Mouse (Mus musculus) heart, postnatal 14 days (tissue): Measurements from ENCODE around the gene Serpinc1. TPM values are rescaled to one million over a fixed set of nuclear protein-coding genes. Genes with fewer than 3 reads are reported as not detected.
A peak's percentile ranks its signal among the peaks of the same experiment; 100 is the strongest.
"Not testable (repeated sequence)": the region's sequence is repeated elsewhere in the genome, so short reads cannot be mapped to it uniquely, and the experiment has no call there.

Experiments
- DNase-seq, 2 experiments: peaks; one replicate each; pipeline ENCODE4 v3.0.0; 2021 to 2022
- intact Hi-C: fragments of 180-260 bp; cut with DNase I; formaldehyde crosslinking; loops from one replicate; pipeline ENCODE4 v1.15.1; 2025
- total RNA-seq, 2 experiments: library from RNA; stranded (reverse); gene quantifications; 2 replicates each; pipeline ENCODE4 v1.2.3; 2021

The Serpinc1 gene
- total RNA-seq, 2 experiments from 2014 or later: 0.31 to 0.41 TPM

DNA sequence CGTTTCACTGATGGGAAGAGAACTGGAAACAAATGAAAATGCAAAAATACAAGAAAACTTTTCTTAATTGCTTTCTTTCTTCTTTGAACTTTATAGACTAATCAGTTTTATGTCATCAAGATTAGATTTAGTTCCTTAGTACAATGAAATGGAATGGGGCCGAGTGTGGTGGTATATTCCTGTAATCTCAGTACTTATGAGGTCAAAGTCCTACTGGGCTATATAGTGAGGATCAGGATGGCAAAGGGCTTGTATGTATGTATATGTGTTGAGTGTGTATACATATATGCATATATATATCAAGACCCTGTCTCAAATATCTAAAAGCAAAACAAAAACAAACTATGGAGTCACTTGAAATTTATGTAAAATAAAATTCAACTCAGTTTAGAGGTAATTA is 38.0 kb downstream of the Serpinc1 start:
- intact Hi-C loops: no loop called here
- DNase-seq: no peak

DNA sequence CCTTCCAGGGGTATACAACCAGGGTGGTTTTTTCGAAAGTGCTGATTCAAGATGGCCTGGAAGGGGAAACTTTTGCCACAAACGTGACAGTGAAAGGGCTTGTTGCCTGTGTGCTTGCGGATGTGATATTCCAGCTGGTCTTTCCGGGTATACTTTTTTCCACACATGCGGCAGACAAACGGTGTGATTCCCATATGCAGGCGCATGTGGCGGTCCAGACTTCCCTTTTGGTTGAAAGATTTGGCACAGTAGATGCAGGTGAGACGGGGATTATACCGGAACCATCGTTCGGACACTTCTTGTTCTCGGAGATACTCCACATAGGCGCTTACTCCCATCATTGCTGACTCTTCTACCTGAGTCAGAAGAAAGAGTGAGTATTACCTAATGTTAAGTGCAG is 41.7 kb downstream of the Serpinc1 start:
- intact Hi-C loops: no loop called here
- DNase-seq: no peak

DNA sequence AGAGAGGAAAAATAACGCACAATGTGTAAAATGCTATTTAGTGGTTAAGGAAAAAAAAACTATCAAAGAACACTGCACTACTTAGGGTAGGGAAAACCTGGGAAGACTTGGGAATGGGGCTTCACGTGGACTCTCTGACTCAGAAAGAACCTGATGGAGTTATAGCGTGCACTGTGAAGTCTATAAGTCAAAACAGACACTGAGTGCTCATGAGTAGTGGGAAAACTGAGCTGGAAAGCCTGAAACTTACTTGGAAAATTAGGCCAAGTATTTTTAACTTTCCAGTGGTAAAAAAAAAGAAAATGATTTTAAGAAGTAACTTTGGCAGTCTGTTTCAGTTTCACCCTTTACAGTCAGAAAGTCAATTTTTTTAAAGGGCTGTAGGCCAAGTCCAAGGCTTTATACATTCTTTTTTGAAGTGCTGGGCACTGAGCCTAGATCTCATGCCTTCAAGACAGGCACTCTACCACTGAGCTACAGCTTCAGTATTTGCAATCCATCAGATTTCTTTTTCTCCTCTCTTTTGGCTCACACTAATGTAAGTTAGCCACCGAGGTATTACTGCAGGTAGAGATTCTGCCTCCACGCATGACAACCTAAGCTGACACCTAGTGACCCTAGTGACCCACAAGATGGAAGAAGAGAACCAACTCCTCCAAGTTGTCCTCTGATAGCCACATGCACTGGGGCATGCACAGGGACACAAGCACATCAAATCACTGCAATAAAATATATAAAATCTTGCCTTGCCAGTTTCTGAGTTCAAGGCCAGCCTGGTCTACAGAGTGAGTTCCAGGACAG is 47.2 kb downstream of the Serpinc1 start:
- intact Hi-C loops: no loop called here
- no peak for DNase-seq

DNA sequence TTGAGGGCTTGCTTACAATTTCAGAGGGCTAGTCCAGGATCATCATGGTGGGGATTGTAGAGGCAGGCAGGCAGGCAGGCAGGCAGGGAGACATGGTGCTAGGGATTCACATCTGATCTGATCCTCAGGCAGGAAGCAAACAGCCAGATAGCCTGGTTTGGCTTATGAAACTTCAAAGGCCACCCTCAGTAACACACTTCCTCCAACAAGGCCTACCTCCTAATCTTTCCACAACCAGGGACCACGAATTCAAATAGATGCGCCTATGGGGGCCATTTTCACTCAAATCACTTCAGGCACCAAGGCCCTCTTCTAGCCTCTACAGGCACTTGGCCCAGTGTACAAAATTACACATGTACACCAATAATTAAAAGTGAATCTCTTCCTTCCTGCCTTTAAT is 48.8 kb downstream of the Serpinc1 start:
- no peak for DNase-seq
- intact Hi-C loops: no loop called here

DNA sequence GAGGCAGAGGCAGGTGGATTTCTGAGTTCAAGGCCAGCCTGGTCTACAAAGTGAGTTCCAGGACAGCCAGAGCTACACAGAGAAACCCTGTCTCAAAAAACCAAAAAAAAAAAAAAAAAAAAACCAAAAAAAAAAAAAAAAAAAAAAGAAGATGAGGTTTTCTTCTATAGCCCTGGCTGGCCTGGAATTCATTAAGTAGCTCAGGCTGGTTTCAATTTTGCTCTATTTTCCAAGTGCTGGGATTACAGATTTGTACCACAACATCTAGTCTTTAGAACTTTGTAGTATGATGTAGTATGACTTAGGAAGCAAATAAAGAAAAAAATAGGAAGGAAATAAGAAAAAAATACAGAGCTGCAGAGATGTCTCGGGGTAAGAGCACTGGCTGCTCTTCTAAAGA is 50.0 kb downstream of the Serpinc1 start:
- intact Hi-C loops, DNase-seq: not testable (repeated sequence)

DNA sequence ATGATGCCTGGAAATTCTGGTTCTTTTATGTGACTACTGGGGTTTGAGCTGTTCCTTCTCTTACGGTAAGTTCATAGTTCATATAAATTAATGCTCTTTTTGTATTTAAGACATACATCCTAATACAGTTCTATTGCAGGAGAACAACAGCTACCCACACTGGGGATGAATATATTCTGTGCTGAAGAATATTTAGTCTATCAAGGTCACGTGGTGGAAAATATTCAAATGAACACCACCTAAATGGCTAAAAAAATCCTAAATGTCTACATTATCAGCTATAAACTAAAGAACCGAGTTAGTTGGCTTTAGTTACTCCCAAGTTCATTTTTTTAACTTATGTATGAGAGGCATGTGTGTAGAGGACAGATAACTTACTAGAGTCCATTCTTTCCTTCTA is 51.7 kb downstream of the Serpinc1 start:
- DNase-seq: no peak
- intact Hi-C loops: loop anchor here (10.0 kb wide), 1 partner anchor 815 kb away; the partner anchor contains the start of gene Cacybp

DNA sequence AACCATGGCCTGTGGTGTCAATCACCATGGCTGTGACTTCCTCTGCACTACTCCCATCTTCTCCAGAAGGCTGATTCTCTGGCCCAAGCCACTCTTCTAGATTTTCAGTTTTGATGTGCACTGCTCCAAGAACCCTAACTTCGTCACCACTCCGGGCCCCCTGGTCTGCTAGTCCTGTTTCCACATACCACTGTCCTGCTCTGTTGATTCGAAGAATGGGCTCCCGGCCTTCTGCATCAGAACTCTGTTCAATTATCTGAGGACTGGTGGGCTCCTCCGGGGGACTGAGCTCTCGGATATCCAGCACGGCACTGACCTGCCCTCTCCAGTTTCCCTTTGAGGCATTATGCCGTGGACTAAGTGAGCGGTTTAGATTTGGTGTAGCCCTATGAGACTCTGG is 53.5 kb downstream of the Serpinc1 start:
- intact Hi-C loops: loop anchor here (10.0 kb wide), 1 partner anchor 817 kb away; the partner anchor contains the start of gene Cacybp
- no peak for DNase-seq

DNA sequence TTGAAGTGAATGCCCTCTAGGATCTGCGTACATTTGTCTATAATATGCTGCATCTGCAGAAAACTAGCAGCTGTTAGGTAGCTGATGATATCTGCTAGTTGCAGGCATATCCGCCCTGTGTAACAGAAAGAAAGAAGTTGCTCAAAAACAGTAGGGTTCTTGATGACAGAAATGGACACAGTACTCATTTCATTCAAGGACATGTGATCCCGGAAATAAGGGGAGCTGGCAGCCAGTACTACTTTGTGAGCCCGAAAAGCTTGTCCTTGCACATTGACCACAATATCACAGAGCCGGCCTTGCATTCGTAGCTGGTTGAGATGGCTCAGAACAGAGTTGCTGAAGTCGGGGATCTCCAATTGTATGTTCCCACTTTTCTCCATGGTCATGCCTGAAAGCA is 54.0 kb downstream of the Serpinc1 start:
- intact Hi-C loops: loop anchor here (10.0 kb wide), 1 partner anchor 818 kb away; the partner anchor contains the start of gene Cacybp
- DNase-seq: no peak

DNA sequence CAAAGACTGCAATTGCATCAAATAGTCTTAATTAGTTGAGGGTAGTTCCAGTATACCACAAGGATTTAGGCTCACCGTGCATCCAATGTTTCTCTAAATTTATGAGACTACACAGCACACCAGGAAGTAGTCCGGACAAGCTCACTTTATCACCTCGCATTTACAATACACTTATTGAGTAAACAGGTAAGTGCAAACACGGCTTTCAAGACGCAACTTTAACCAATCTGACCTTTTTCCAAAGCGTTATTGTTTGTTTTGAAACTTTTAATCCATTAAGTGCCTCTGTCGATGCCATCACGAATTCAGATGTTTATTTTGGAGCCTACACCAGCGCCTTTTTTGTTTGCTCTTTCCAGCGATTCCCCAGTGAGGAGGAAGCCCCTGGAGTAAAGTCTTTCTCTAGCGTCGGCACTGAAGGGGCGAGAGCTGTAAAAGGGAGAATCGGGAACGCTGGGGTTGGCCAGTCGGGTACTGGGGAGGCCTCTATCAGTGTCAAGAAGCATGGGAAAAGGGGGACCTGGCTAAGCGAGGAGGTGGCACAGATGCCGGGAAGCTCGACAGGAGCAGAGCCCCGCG is 55.6 kb downstream of the Serpinc1 start:
- intact Hi-C loops: loop anchor here (10.0 kb wide), 1 partner anchor 819 kb away; the partner anchor contains the start of gene Cacybp

DNA sequence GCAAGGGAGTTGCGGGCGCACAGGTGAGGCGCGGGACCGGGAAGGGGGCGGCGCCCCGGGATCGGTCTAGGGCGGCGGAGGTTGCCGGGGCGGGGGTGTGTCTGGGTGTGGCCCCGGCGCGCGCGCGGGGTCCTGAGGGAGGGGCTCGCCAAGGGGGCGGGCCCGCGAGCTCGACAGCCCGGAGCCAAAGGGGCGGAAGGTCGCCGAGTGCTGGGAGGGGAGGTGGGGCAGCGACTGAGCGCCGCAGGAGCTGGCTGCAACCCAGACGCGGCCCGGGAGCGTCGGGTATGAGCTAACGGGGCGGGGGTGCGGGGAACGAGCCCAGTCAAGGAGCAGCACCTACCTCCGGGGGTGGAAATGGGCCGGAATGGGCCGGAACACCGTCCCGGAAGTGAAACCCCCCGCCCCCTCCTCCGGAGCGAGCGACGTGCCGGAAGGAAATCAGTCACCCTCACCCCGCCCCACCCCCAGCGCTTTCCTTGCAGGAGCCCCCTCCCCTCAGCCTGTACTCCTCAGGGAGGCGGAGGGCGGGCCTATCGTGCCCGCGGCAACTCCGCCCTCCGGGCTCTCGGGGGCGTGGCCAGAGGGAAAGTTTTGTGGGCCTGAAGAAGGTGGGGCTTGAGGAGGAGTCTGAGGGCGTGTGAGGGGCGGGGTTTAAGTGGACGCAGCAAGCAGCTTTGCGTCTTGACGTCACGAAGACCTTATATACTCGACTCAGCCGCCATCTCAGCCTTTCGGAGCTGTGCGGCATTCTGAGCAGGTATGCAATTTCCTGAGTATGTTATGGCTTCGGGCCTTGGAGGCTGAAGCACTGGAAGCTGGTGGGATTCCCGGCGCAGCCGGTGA is 56.3 kb downstream of the Serpinc1 start, which contains the start of gene Zbtb37:
Gene Zbtb37, minus strand, starts transcription at position 415 of the 846 bp plus-strand sequence.
- peak; percentile 97 to 98 for DNase-seq
- intact Hi-C loops: loop anchor here (5.0 to 10.0 kb wide), 2 partner anchors 98 to 820 kb away; partner anchors contain the start of genes Cacybp and Klhl20

More for the DNA sequence above, 55.6 kb downstream of the Serpinc1 start:
- no peak for DNase-seq

DNA sequence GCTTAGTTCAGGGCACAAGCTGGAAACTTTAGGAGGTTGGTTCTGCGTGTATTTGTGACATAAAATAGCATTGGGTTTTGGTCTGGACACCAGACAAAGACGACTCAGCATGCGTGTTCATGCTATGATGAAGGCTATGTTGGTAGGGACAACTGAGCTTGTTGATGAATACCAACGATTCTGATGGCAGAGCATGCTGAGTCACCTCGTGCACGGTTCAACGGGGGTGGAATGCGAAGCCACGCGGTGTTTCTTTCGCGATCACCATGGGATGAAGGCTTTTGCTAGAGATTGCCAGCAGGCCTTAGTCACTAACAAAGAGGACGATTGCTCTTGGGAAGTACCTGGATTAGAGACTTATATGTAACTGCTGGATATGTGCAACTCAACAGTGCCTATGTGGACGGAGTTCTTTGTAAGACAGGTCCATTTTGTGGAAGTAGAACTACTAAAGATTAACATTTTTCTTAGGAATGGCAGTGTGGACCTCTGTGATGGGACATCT is 56.9 kb downstream of the Serpinc1 start:
- intact Hi-C loops: loop anchor here (5.0 to 10.0 kb wide), 2 partner anchors 97 to 821 kb away; partner anchors contain the start of genes Cacybp and Klhl20
- peak in 1 of 2 experiments; percentile 50 for DNase-seq

DNA sequence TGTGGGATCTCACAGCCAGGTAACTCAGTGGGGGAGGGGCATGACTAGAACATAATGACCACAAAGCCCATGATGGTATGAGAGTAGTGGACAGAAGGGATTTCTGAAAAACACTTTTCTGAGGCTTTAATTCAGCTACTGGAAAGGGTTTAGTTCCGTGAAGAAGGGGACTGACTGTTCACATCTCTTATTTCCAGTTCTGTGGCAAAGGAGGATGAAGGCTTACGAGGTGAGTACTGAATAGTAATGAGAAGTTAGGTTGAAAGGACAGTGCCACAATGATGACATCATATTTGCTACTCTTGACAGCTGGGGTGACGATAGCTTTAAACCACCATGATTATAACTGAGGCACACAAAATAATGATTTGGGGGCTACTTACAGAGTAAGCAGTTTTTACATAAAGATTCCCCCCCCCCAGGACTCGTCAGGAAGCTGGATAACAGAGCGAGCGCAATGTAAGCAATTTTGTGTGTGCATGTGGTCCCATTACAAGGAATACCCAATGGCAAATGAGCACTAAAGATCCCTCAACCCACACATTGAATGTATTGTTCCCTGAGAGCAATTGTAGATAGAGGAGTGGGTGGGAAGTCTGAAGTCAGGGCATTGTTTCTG is 57.5 kb downstream of the Serpinc1 start:
- no peak for DNase-seq
- intact Hi-C loops: loop anchor here (5.0 to 10.0 kb wide), 2 partner anchors 96 to 821 kb away; partner anchors contain the start of genes Cacybp and Klhl20

DNA sequence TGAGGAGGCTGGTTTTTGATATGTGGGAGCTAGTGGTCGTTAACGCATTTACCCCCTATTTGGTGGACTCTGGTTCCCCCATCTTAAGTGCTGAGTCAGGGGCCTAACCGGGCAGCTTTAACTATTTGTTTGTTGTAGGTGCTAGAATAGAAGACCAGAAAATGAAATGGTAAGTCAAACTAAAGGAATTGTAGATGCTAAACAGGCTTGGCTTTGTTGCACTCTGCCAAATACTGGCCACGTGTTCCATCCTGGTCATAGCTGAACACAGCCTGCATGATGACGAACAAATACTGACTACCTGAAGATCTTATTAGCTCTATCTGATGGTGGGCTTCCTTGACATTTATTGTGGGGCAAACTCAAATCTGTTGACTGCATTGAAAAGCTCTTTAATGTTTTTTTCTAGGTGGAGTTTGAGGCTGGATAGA is 58.0 kb downstream of the Serpinc1 start:
- intact Hi-C loops: loop anchor here (5.0 to 10.0 kb wide), 2 partner anchors 96 to 822 kb away; partner anchors contain the start of genes Cacybp and Klhl20
- no peak for DNase-seq

DNA sequence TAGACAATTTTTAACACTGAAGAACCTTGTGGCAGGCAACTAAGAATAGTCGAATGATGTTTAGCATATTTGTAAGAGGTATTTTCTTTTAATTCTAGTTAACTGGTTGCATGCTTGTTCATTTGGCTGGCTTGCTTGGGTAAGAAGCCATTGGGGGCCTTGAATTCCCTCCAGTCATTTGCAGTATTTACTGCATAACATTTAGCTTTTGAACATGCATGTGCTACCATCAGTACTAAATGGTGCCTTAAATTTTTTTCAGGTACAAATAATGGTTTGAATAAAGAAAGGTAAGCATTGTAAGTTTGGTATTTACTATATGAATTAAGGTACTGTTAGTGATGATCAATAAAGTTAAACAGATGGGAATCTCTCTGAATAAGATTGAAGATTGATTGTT is 58.6 kb downstream of the Serpinc1 start:
- DNase-seq: no peak
- intact Hi-C loops: loop anchor here (5.0 to 10.0 kb wide), 2 partner anchors 95 to 822 kb away; partner anchors contain the start of genes Cacybp and Klhl20

DNA sequence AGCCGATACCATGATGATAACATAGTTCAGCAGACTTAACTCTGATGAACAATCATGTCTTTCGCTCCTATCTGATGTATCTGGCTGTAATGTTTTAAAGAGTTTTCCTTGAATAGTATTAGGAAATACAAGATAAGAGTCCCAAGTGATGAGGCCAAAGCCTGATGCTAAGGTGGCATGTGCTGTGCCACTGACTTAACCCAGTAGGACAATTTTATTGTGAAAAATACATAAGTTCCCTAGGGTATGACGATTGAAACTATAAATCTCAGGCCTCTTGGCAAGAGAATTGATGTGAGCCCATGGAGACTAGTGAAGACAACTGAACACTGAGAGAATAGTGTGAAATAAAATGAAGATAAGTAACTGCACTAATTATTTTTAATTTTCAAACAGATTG is 59.2 kb downstream of the Serpinc1 start:
- no peak for DNase-seq
- intact Hi-C loops: loop anchor here (5.0 to 10.0 kb wide), 2 partner anchors 95 to 823 kb away; partner anchors contain the start of genes Cacybp and Klhl20

DNA sequence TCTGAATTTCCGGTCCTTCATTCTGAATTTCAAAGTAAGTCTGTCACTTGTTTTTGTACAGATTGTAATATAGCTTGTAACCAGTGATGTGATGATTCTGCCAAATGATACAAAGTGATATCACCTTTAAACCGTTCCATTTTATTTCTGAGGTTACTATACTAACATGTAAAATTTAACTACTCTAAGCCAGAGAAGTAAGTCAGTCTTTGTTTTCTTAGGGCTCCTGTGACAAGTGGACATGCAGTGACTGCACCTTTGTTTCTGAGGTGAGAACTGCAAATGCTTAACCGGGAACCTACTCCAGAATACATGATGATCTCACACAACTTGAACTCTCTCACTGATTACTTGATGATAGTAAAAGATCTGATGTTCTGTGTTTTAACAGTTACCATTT is 59.6 kb downstream of the Serpinc1 start:
- intact Hi-C loops: loop anchor here (5.0 to 10.0 kb wide), 2 partner anchors 94 to 823 kb away; partner anchors contain the start of genes Cacybp and Klhl20

DNA sequence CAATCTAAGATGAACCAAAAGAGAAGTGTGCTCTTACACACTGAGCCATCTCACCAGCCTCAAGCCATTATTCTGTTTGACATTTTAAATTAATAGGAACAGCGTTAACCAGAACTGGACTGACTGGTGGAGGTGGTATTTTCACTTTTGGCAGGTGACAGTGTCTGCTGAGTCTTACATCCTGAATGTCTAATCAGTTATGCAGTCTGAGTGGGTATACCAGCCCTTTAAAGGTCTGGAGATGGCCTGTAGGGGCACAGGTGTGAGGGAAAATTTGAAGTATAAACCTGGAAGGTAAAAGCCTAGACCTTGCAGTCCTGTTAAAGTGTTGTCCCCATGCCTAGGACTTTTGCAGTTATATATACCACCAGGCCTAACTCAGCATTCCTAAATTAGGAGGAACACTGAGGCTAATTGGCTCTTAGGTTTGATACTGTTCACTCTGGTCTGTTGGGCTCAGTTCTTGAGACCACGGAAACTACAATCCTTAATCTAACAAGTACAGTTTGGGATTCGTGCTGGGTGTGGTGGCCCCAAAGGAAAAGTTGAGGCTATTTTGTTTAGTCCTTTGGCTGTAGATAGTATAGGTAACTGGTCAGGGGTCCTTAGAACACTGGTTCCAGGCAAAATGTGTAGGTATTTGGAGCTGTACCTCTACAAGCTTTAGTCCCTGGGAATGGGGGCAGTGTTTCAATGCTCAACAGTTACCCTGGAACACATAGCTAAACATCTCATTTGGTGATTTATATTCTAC is 60.8 kb downstream of the Serpinc1 start:
- intact Hi-C loops: loop anchor here (5.0 to 10.0 kb wide), 2 partner anchors 93 to 824 kb away; partner anchors contain the start of genes Cacybp and Klhl20
- DNase-seq: no peak

More for the DNA sequence above, 59.6 kb downstream of the Serpinc1 start:
- DNase-seq: no peak

DNA sequence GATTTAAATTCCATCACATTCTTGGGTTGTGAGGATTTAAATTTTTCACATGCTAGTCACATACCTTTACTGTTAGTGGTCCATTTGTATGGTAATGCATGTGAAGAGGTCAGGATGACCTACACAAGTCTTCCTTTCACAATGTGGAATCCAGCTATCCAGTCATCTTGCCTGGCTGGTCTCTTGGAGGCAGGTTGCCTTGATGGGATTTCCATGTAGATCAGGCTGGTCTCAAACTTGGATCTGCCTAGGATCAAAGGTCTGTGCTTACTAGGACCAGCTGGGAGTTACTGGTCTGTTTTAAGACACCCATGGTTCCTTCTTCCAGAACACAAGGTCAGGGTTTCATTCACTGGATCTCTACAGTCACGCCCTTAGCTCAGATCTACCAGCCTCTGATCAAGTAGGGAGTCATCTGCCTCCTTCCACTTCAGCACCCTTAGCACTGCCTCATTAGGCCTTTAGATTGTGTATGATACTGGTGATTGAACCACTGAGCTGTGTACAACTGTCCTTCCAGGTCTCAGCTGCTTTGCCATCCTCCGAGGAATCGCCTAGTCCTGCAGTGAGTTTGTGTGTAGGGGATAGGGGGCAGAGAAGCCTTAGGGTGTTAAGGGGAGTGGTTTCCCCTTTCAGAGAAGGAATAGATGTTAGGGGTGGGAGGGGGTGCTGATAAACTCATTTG is 61.5 kb downstream of the Serpinc1 start:
- intact Hi-C loops: loop anchor here (5.0 to 10.0 kb wide), 2 partner anchors 92 to 825 kb away; partner anchors contain the start of genes Cacybp and Klhl20
- DNase-seq: no peak
